Mouse (Mus musculus) liver, postnatal 0 days (tissue): ENCODE data around the gene B3gat2.

ENCODE experiments used
- CTCF ChIP-seq: sonication (generic); IDR thresholded peaks from 2 replicates; pipeline ENCODE4 v1.5.1; 2016; ENCODE audit warnings: antibody characterized with exemption, low read depth
- EP300 ChIP-seq: IDR thresholded peaks from 2 replicates; pipeline ENCODE4 v1.6.1; 2016; ENCODE audit warnings: antibody characterized with exemption, low read depth, mild to moderate bottlenecking

DNA sequence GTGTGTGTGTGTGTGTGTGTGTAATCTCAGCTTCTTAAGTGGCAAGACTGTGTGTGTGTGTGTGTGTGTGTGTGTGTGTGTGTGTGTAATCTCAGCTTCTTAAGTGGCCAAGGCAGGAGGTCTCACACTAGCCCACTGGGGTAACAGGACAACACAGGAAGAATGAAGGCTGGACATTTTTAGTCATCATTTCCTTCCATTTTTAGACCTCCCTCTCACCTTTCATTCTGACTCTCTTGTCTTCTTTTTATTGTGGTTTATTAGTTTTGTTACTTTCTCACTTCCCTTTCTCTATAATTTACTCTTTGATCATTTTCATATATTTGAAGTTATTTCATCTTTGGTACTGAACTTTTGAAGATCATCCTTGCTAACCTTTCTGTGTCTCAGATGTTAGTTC is 79.4 kb downstream of the B3gat2 start:
- TF ChIP-seq CTCF (no peak), EP300 (no peak)
